Mouse (Mus musculus) forebrain, embryonic 14.5 days (tissue): ENCODE results near the gene Usf1. TPM values are rescaled to one million over a fixed set of nuclear protein-coding genes. Genes with fewer than 3 reads are reported as not detected.
A peak's percentile ranks its signal among the peaks of the same experiment; 100 is the strongest.

Experiments used
- ATAC-seq: fragments of 200-750 bp; cut with Nextera tagmentation; 2 replicates; pipeline ENCODE4 v1.8.0; 2017; ENCODE audit warnings: mild to moderate bottlenecking, moderate library complexity
- DNase-seq: peaks from one replicate; pipeline ENCODE4 v3.0.0-alpha.2; 2015; ENCODE audit warnings: low spot score
- H3K27ac ChIP-seq: fragments of 300-500 bp; sonication (generic); 2 replicates; pipeline ENCODE4 v1.5.1; 2014; ENCODE audit warnings: low read depth, mild to moderate bottlenecking, control low read depth, low read length, moderate library complexity
- H3K27me3 ChIP-seq: fragments of 300-500 bp; sonication (generic); replicated peaks from 2 replicates; pipeline ENCODE4 v1.6.1; 2014; ENCODE audit warnings: low read length, control low read depth, mixed read lengths; ENCODE audit not compliant: control insufficient read depth, insufficient read depth
- H3K36me3 ChIP-seq: fragments of 300-500 bp; sonication (generic); 2 replicates; pipeline ENCODE4 v1.6.1; 2014; ENCODE audit warnings: low read length, control low read depth; ENCODE audit not compliant: control insufficient read depth, insufficient read depth
- H3K4me1 ChIP-seq: fragments of 300-500 bp; sonication (generic); 2 replicates; pipeline ENCODE4 v1.6.1; 2014; ENCODE audit warnings: antibody characterized with exemption, low read length, control low read depth; ENCODE audit not compliant: control insufficient read depth, insufficient read depth
- H3K4me2 ChIP-seq: fragments of 300-500 bp; sonication (generic); 2 replicates; pipeline ENCODE4 v1.6.1; 2014; ENCODE audit warnings: mild to moderate bottlenecking, control low read depth, low read length
- H3K4me3 ChIP-seq: fragments of 300-500 bp; sonication (generic); 2 replicates; pipeline ENCODE4 v1.5.1; 2014; ENCODE audit warnings: low read depth, low read length, control low read depth
- H3K9ac ChIP-seq: fragments of 300-500 bp; sonication (generic); 2 replicates; pipeline ENCODE4 v1.6.1; 2014; ENCODE audit warnings: mild to moderate bottlenecking, low read length, control low read depth, moderate library complexity
- H3K9me3 ChIP-seq: fragments of 300-500 bp; sonication (generic); replicated peaks from 2 replicates; pipeline ENCODE4 v1.6.1; 2016; ENCODE audit warnings: low read length, control low read depth, mixed read lengths; ENCODE audit not compliant: control insufficient read depth
- WGBS: fragments of 180-500 bp; shearing (Covaris S2); extraction: QIAGEN DNeasy Blood & Tissue Kit; methylation state at CpG from one replicate; pipeline ENCODE4 v1.1.7; 2014; 5-methylcytosine and 5-hydroxymethylcytosine counted together
- polyA plus RNA-seq: library from polyadenylated mRNA; unstranded; fragments of >200 nt; fragmentation: Nextera tagmentation; extraction: Ambion mirVana; gene quantifications from 2 replicates; pipeline ENCODE4 v1.2.1, GENCODE M21; 2014

Gene Usf1
- polyA plus RNA-seq, result 212 and 263 TPM in 2 replicates

DNA sequence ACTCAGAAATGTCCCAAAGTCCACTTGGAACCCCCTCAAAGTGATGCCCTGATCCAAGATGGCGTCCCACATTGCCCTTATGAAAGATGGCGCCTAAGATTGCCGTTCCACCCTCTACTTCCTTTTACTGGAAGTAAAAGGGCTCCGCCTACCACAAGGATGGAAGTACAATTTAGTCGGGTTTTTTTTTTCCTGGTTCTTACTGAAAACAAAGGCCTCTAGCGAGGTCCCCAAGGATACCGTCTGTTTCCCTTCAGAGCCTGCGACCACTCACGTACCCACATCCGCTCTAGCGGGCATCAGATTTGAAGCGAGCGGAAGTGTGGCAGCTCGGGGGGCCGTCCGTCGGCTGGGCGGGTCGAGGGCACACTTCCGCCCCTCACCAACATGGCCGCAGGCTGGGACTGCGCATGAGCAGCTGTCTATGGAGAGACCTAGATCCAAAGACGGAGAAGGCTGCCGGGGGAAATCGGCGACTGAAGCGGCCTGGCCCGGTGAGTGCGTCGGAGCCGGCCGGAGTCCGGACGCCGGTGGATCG is at the start of gene Usf1:
Gene Usf1 (plus strand): TSS at position 367 of the 538 bp plus-strand sequence.
- no peaks in the 10 kb centered on the region for H3K27me3 ChIP-seq
- peak; percentile 97 for ATAC-seq
- H3K4me2 ChIP-seq, result peak within 1 kb of the TSS; percentile 55
- H3K4me1 ChIP-seq, result peaks cover 9% of the 10 kb centered on the region; the same call in 1 of the 2 replicates
- DNase-seq, result peak; percentile 98
- peak within 1 kb of the TSS; percentile 82 for H3K4me3 ChIP-seq
- WGBS, result under 1% methylated on average over 36 of the region's 36 CpGs
- H3K27ac ChIP-seq, result peak within 1 kb of the TSS; percentile 94
- H3K9me3 ChIP-seq, result no peaks in the 10 kb centered on the region
- peaks cover 10% of the 10 kb centered on the region for H3K36me3 ChIP-seq
- peak within 1 kb of the TSS; percentile 98 for H3K9ac ChIP-seq

DNA sequence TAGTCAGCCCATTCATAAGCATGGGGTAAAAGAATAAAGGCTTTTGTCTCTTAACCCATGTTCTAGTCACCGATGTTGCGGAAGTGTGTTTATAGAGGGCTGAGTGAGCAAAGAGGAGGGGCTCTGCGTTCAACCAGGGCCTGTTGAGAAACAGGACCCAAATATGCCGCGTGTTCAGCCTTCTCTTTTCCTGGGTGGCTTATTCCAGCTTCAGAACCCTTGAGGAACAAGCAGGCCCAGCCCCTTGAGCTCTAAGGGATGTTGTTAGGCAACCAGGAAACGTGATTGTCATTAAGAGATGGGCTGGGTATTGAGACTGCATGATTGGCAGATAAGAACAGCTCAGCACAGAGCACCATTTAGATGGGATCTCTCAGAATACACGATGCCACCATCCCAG is 45.2 kb upstream of the Usf1 start:
- no peak overlapping the region for H3K4me2 ChIP-seq
- H3K4me1 ChIP-seq, result peaks cover 3% of the 10 kb centered on the region
- no peak overlapping the region for H3K4me3 ChIP-seq
- no peak overlapping the region for H3K27ac ChIP-seq
- no peaks in the 10 kb centered on the region for H3K36me3 ChIP-seq
- 60% methylated on average over 7 of the region's 7 CpGs for WGBS
- H3K9ac ChIP-seq, result no peak overlapping the region
- DNase-seq, result no peak
- ATAC-seq, result no peak
- no peaks in the 10 kb centered on the region for H3K27me3 ChIP-seq
- H3K9me3 ChIP-seq, result no peaks in the 10 kb centered on the region

DNA sequence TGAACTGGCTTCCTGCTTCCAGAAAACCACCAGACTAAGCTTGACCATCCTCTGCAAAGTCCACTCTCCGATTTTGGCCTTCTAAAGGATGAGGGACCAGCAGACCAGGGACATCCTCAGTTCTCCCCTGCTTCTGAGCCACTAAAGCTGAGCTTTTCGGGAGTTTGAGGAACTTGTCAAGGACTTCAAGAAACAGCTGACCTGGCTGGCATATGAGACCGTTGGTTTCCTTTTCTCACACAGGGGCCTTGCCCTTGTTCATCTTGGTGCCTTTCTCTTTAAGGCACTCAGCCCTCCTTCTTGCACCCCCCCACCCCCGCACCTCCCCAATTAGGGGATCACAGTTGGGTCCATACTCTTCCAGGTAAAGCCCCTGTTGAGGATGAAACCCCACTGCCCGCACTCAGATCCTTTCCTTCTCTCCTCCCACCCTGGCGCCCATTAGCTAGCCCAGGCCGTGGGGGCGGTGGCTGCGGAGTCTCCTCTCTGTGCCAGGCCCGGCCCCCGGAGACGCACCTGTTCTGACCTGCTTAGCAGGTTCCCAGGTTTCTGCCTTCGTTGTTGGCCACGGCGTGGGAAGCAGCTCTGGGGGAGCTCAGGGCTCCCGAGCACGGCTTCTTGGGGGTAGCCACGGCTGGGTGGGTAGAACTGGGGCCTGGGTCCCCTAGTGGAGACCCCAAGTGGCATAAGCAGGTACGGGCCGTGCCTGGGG is 41.1 kb upstream of the Usf1 start, which contains the start of gene Nectin4:
Gene Nectin4 (plus strand): TSS at position 255 of the 712 bp plus-strand sequence.
- H3K4me3 ChIP-seq, result no peak within 1 kb of the TSS
- H3K27ac ChIP-seq, result no peak within 1 kb of the TSS
- H3K4me2 ChIP-seq, result no peak within 1 kb of the TSS
- no peak within 1 kb of the TSS for H3K9ac ChIP-seq
- no peaks in the 10 kb centered on the region for H3K36me3 ChIP-seq
- DNase-seq (no peak), ATAC-seq (no peak)
- whole genome bisulfite sequencing, result 37% methylated on average over 20 of the region's 20 CpGs
- H3K4me1 ChIP-seq, result no peaks in the 10 kb centered on the region; the same call in 1 of the 2 replicates
- no peaks in the 10 kb centered on the region for H3K27me3 ChIP-seq
- H3K9me3 ChIP-seq, result no peaks in the 10 kb centered on the region

DNA sequence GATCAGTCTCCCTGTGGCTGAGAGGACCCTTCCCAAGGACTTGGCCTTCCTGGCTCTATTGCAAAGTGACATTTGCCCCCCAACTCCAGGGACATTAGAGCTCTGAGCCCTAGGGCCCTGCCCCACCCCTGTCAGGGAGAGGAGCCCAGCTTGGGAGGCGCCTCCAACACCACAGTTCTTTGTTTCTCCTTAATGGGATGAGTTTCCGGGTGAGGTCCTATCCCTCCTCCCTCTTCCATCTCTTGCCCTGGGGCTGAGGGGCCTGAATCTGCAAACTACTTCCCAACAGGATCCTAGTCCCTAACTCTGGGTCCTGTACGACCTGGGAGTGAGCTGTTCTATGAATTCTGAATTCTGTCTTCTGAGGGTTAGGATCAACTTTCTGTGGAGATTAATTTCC is 38.2 kb upstream of the Usf1 start:
- Histone ChIP-seq H3K27me3 (no peaks in the 10 kb centered on the region), H3K4me2 (no peak overlapping the region), H3K4me1 (no peaks in the 10 kb centered on the region), H3K27ac (no peak overlapping the region), H3K9ac (no peak overlapping the region), H3K4me3 (no peak overlapping the region), H3K36me3 (no peaks in the 10 kb centered on the region), H3K9me3 (no peaks in the 10 kb centered on the region)
- DNase-seq (no peak), ATAC-seq (no peak)
- WGBS, result 39% methylated on average over 3 of the region's 3 CpGs

DNA sequence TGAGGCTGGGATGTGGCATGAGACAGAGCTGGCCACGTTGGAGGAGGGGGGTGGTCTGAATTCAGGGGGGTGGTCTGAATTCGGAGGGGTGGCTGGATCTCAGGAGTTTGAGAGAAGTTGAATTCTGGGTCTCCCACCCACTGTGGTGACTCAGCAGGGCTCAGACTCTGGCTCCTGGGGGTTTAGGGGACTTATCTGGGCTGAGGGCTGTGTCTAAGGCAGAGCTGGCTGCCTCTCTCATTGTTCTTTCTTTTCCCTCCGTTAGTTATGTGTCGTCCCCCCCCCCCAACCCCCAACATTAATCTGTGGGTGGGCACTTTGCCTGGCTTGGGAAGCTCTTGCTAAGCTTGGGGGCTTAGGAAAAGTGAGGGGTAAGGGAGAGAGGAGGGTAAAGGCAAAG is 37.2 kb upstream of the Usf1 start:
- no peak for DNase-seq
- no peak overlapping the region for H3K9ac ChIP-seq
- no peak overlapping the region for H3K4me2 ChIP-seq
- WGBS, result 2% methylated on average over 3 of the region's 4 CpGs
- no peak overlapping the region for H3K27ac ChIP-seq
- ATAC-seq, result no peak
- H3K4me3 ChIP-seq, result no peak overlapping the region
- no peaks in the 10 kb centered on the region for H3K9me3 ChIP-seq
- no peaks in the 10 kb centered on the region for H3K36me3 ChIP-seq
- H3K27me3 ChIP-seq, result no peaks in the 10 kb centered on the region
- no peaks in the 10 kb centered on the region for H3K4me1 ChIP-seq

DNA sequence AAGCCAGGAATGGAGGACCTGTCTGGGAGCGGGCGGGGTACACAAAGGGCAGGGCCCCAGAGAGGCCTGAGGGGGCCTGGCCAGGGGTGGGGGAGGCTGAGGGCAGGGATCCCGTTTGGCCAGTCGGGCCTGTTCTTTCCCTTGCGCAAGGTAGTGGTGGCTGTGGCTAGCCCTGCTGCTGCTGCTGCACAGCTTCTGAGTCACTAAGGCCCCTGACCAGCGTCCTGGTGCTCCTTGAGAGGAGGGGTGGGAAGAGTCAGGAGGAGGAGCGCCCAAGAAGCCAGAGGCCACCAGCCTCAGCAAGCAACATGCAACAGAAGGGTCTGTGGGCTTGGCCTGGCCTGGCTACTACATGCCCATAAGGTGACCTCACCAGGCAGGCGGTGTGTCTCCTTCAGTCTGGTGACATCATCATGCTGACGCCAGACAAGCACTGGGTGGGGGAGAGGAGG is 35.4 kb upstream of the Usf1 start:
- Histone ChIP-seq H3K4me3 (no peak overlapping the region), H3K9me3 (no peaks in the 10 kb centered on the region), H3K9ac (no peak overlapping the region), H3K36me3 (no peaks in the 10 kb centered on the region), H3K27ac (no peak overlapping the region), H3K4me1 (no peaks in the 10 kb centered on the region; the same call in 1 of the 2 replicates), H3K27me3 (peaks cover under 1% of the 10 kb centered on the region), H3K4me2 (no peak overlapping the region)
- WGBS, result 45% methylated on average over 9 of the region's 9 CpGs
- no peak for ATAC-seq
- DNase-seq, result no peak

DNA sequence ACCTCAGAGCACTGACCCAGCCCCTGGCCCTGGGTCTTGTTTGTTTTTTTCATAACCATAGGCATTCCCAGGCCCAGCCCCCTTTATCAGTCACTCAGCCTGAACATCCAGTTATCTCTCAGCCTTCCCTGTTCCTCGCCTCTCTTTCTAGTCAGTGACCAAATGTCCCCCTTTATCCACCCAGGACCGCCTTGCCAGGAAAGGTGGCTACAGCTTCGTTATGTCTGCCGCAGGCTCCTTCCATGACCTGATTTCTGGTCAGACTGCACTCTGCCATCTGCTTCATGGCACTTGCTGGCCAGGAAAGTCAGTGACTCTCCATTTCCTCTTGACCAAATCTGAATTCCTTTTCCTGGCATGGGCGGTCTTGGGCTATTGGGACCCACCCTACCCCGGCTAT is 32.8 kb upstream of the Usf1 start:
- Histone ChIP-seq H3K9me3 (no peaks in the 10 kb centered on the region), H3K27me3 (peaks cover 5% of the 10 kb centered on the region), H3K9ac (no peak overlapping the region), H3K4me3 (no peak overlapping the region), H3K4me2 (no peak overlapping the region), H3K36me3 (no peaks in the 10 kb centered on the region), H3K27ac (no peak overlapping the region), H3K4me1 (no peaks in the 10 kb centered on the region; the same call in 1 of the 2 replicates)
- no peak for ATAC-seq
- WGBS, result 91% methylated on average over 6 of the region's 6 CpGs
- no peak for DNase-seq

DNA sequence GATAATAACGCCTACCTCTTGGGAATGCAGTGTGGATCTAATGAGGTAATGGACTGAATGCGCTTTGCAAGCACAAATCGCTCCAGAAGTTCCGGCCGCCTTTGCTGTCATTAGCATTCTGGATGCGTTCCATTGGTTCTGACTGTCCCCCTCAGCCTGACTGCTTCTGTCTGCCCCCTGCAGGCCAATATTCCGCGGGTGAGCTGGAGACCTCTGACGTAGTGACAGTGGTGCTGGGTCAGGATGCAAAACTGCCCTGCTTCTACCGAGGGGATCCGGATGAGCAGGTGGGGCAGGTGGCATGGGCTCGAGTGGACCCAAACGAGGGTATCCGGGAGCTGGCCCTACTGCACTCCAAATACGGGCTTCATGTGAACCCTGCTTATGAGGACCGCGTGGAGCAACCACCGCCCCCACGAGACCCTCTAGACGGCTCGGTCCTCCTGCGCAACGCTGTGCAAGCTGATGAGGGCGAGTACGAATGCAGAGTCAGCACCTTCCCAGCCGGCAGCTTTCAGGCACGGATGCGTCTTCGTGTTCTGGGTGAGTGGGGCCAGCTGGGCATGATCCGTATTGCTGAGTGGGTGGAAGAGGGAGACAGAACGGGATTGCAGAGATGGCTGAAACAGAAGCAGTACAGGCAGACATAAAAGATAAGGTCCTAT is 31.0 kb upstream of the Usf1 start:
- Histone ChIP-seq H3K27me3 (peaks cover 5% of the 10 kb centered on the region), H3K4me1 (no peaks in the 10 kb centered on the region; the same call in 1 of the 2 replicates), H3K9ac (peak overlapping the region; percentile 46), H3K4me2 (peak overlapping the region; percentile 47), H3K4me3 (peak overlapping the region; percentile 17), H3K36me3 (no peaks in the 10 kb centered on the region), H3K27ac (no peak overlapping the region), H3K9me3 (no peaks in the 10 kb centered on the region)
- DNase-seq (peak; percentile 88), ATAC-seq (peak; percentile 82)
- 3% methylated on average over 31 of the region's 31 CpGs for WGBS
